9 mouse cellular contexts compared by ENCODE assay signal in the genomic region with DNA sequence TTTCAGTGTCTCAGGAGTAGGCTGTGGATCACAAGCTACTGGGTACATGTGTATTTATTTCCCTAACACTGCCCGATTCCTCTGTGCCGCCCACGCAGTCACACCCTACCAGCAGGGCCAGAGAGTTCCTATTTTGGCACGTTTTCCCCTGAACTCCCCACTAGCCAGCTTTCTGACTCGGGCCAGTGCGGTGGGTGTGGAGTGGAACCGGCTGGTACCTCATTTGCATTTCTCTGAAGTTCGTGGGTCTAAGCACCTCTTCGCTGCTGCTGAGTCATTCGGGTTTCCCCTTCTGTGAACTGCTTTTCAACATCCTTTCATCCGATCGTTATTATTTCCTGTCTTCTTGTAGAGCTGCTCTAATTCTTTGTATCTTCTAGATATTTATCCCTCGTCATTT. TPM values are rescaled to one million over a fixed set of nuclear protein-coding genes. Genes with fewer than 3 reads are reported as not detected.
DNase-seq lines count a peak whose midpoint lies in the region; ATAC-seq and TF ChIP-seq lines count a peak whose summit lies in the region.
"Had no signal": no experiment of that assay in that cellular context is flagged by ENCODE, and none has a peak within 500 bp of the region (broad histone marks: within the 10 kb centered on the region; RNA-seq: fewer than 3 reads in every experiment).

No protein-coding gene starts in this region.

- peak overlapping the region; percentile 44 for H3K4me3 ChIP-seq in thymus, adult 2 months (ENCODE audit: control insufficient read depth, insufficient read depth, low read length)
- no peak overlapping the region for H3K4me3 ChIP-seq in forebrain, embryonic 16.5 days (replicated peaks; ENCODE audit: low read length)

- H3K27ac ChIP-seq in thymus, adult 2 months (ENCODE audit: control insufficient read depth, insufficient read depth, low read length): no peak overlapping the region
- no peak overlapping the region for H3K27ac ChIP-seq in forebrain, embryonic 16.5 days (ENCODE audit: low read length)

- TF ChIP-seq CTCF in thymus, adult 2 months (IDR thresholded peaks at IDR 0.05; ENCODE audit: borderline replicate concordance, control insufficient read depth, extremely low read depth, insufficient read depth, low read length, poor library complexity): no peak

- TF ChIP-seq POLR2A in thymus, adult 2 months (IDR thresholded peaks at IDR 0.05; ENCODE audit: control insufficient read depth, extremely low read depth, insufficient read depth, low read length, poor library complexity): no peak

- no peaks in the 10 kb centered on the region for H3K27me3 ChIP-seq in thymus, adult 2 months (ENCODE audit: control insufficient read depth, insufficient read depth, low read length)
- no peaks in the 10 kb centered on the region for H3K27me3 ChIP-seq in forebrain, embryonic 16.5 days (replicated peaks; ENCODE audit: control insufficient read depth, insufficient read depth, low read length)

- peak; percentile 52 for DNase-seq in thymus, adult 2 months
- DNase-seq in thymus, postnatal 10 days (ENCODE audit: low spot score in 2 of 2): no peak
- peak; percentile 48 for DNase-seq in ZHBTc4 (ENCODE audit: low read depth, low spot score)
- peak; percentile 72 for DNase-seq in lung, postnatal 25 days (ENCODE audit: low spot score)
- DNase-seq in thymus, postnatal 25 days: peak; percentile 57
- no peak for DNase-seq in cerebellum, adult 11-12 months
- DNase-seq in adrenal gland, postnatal 4 days (ENCODE audit: low spot score in 2 of 2): no peak
- DNase-seq: left cerebral cortex, postnatal 4 days had no signal

- ATAC-seq in forebrain, embryonic 16.5 days: no peak

- H3K4me2 ChIP-seq in forebrain, embryonic 16.5 days (ENCODE audit: low read length): no peak overlapping the region

- peaks cover 16% of the 10 kb centered on the region for H3K4me1 ChIP-seq in thymus, adult 2 months (replicated peaks; ENCODE audit: control insufficient read depth, insufficient read depth, low read length)
- no peaks in the 10 kb centered on the region for H3K4me1 ChIP-seq in forebrain, embryonic 16.5 days (replicated peaks; ENCODE audit: control insufficient read depth, insufficient read depth, low read length)

- no peaks in the 10 kb centered on the region for H3K9me3 ChIP-seq in forebrain, embryonic 16.5 days (ENCODE audit: control insufficient read depth, low read length)

- no peaks in the 10 kb centered on the region for H3K36me3 ChIP-seq in thymus, adult 2 months (ENCODE audit: control insufficient read depth, insufficient read depth, low read length)
- H3K36me3 ChIP-seq in forebrain, embryonic 16.5 days (ENCODE audit: control insufficient read depth, insufficient read depth): no peaks in the 10 kb centered on the region

- no peak overlapping the region for H3K9ac ChIP-seq in forebrain, embryonic 16.5 days (replicated peaks; ENCODE audit: low read depth, low read length)

- WGBS in thymus, adult 2 months: 2% methylated on average over 13 of the region's 13 CpGs
- 55% methylated on average over 13 of the region's 13 CpGs for WGBS in forebrain, embryonic 16.5 days

RNA-seq across cellular contexts. Expression of a gene that starts 7.7 kb away (rescaled TPM):
- polyA plus RNA-seq in thymus, adult 2 months (2012; rRNA removed): 46.5 and 48.1 TPM in 2 replicates
- 2.4 and 2.5 TPM in 2 replicates for polyA plus RNA-seq in forebrain, embryonic 16.5 days (2015; fragmentation: Nextera tagmentation; extraction: Ambion mirVana)
- total RNA-seq in adrenal gland, postnatal 4 days (2021): 1 to 10 TPM; 7.8 to 9.1 TPM

RNA-seq across cellular contexts. Expression of a gene that starts 59.6 kb away (rescaled TPM):
- polyA plus RNA-seq in thymus, adult 2 months (2012; rRNA removed): 22.5 and 23.5 TPM in 2 replicates
- polyA plus RNA-seq in forebrain, embryonic 16.5 days (2015; fragmentation: Nextera tagmentation; extraction: Ambion mirVana): 9.2 and 9.4 TPM in 2 replicates
- 10 to 100 TPM; 58.4 to 59.0 TPM for total RNA-seq in adrenal gland, postnatal 4 days (2021)

Comparison
In these comparisons a context has a peak if more than half of its experiments do, and no peak if none do; other contexts are left out.
1. DNase-seq: peak in thymus, adult 2 months (single experiment), ZHBTc4 (single experiment), lung, postnatal 25 days (single experiment) and thymus, postnatal 25 days (single experiment); none in thymus, postnatal 10 days (0 of 2), cerebellum, adult 11-12 months (single experiment) and adrenal gland, postnatal 4 days (0 of 2).
2. RNA of a gene that starts 7.7 kb away (polyA plus RNA-seq): 46.5 to 48.1 TPM in thymus, adult 2 months; 2.4 to 2.5 TPM in forebrain, embryonic 16.5 days; every median in the first group is over 10 times any median in the second.